Mouse (Mus musculus): Measurements from ENCODE around the gene Snx17. TPM values are rescaled to one million over a fixed set of nuclear protein-coding genes. Genes with fewer than 3 reads are reported as not detected.

Snx17 gene
- polyA plus RNA-seq (2012; rRNA removed), result 87.5 and 88.0 TPM in 2 replicates

GRCm38 (mm10) chr5:31192939-31193630, at the start of gene Snx17, which contains the start of gene Eif2b4:
Gene Snx17 (plus strand): TSS chr5:31193227.
Gene Eif2b4 (minus strand): TSS chr5:31193430.

GRCm38 (mm10) chr5:31154152-31154553, 38.9 kb upstream of the Snx17 start, which contains the start of gene Mpv17:
Gene Mpv17 (minus strand): TSS chr5:31154251.

GRCm38 (mm10) chr5:31179766-31180630, 13.0 kb upstream of the Snx17 start, which contains the start of the genes Gm29609 and Gtf3c2:
Gene Gm29609 (minus strand): TSS chr5:31179911.
Gene Gtf3c2 (minus strand): TSS chr5:31180144.

GRCm38 (mm10) chr5:31201742-31202590, 8.9 kb downstream of the Snx17 start, which contains the start of gene Zfp513:
Gene Zfp513 (minus strand): TSS chr5:31202303.

GRCm38 (mm10) chr5:31220448-31221303, 27.6 kb downstream of the Snx17 start, which contains the start of gene Ppm1g:
Gene Ppm1g (minus strand): TSS chr5:31220687.

GRCm38 (mm10) chr5:31240637-31241521, 47.9 kb downstream of the Snx17 start, which contains the start of the genes Nrbp1 and Gm9970:
Gene Nrbp1 (plus strand): TSS chr5:31240864.
Gene Gm9970 (minus strand): TSS chr5:31241232.

Other genes with a start within 250 kb of the Snx17 start
- 59.3 and 70.9 TPM in 2 replicates for gene Cgref1, start 247.6 kb upstream of the Snx17 start, polyA plus RNA-seq (2012; rRNA removed)
- gene Preb, start 232.9 kb upstream of the Snx17 start, polyA plus RNA-seq (2012; rRNA removed), result 156 and 160 TPM in 2 replicates
- gene Tcf23, start 224.6 kb upstream of the Snx17 start, polyA plus RNA-seq (2012; rRNA removed), result 0.01 TPM in 1 of 2 replicates, not detected in the other
- gene Atraid, start 144.9 kb upstream of the Snx17 start, polyA plus RNA-seq (2012; rRNA removed), result 162 and 172 TPM in 2 replicates
- 41.9 and 44.0 TPM in 2 replicates for gene Slc5a6, start 144.3 kb upstream of the Snx17 start, polyA plus RNA-seq (2012; rRNA removed)
- gene Cad, start 138.4 kb upstream of the Snx17 start, polyA plus RNA-seq (2012; rRNA removed), result 23.0 and 24.6 TPM in 2 replicates
- gene Dnajc5g, start 86.9 kb upstream of the Snx17 start, polyA plus RNA-seq (2012; rRNA removed), result not detected in 2 replicates
- 10.6 and 13.6 TPM in 2 replicates for gene Slc30a3, start 85.0 kb upstream of the Snx17 start, polyA plus RNA-seq (2012; rRNA removed)
- gene Trim54, start 76.5 kb upstream of the Snx17 start, polyA plus RNA-seq (2012; rRNA removed), result 1.2 TPM in 1 of 2 replicates, not detected in the other
- 0.19 and 0.21 TPM in 2 replicates for gene Ucn, start 54.4 kb upstream of the Snx17 start, polyA plus RNA-seq (2012; rRNA removed)
- 59.2 and 63.1 TPM in 2 replicates for gene Mpv17, start 39.0 kb upstream of the Snx17 start, polyA plus RNA-seq (2012; rRNA removed)
- gene Gm29609, start 13.3 kb upstream of the Snx17 start, polyA plus RNA-seq (2012; rRNA removed), result 2.8 and 3.7 TPM in 2 replicates
- gene Gtf3c2, start 13.1 kb upstream of the Snx17 start, polyA plus RNA-seq (2012; rRNA removed), result 81.6 and 84.5 TPM in 2 replicates
- 60.8 and 68.2 TPM in 2 replicates for gene Eif2b4, start 203 bp downstream of the Snx17 start, polyA plus RNA-seq (2012; rRNA removed)
- gene Zfp513, start 9.1 kb downstream of the Snx17 start, polyA plus RNA-seq (2012; rRNA removed), result 53.9 and 56.3 TPM in 2 replicates
- 170 and 178 TPM in 2 replicates for gene Ppm1g, start 27.5 kb downstream of the Snx17 start, polyA plus RNA-seq (2012; rRNA removed)
- gene Nrbp1, start 47.6 kb downstream of the Snx17 start, polyA plus RNA-seq (2012; rRNA removed), result 150 and 152 TPM in 2 replicates
- gene Gm9970, start 48.0 kb downstream of the Snx17 start, polyA plus RNA-seq (2012; rRNA removed), result 0.16 TPM in 1 of 2 replicates, not detected in the other
- gene Krtcap3, start 58.5 kb downstream of the Snx17 start, polyA plus RNA-seq (2012; rRNA removed), result 3.8 and 4.6 TPM in 2 replicates
- gene Ift172, start 97.9 kb downstream of the Snx17 start, polyA plus RNA-seq (2012; rRNA removed), result 50.2 and 54.6 TPM in 2 replicates
- gene Fndc4, start 102.9 kb downstream of the Snx17 start, polyA plus RNA-seq (2012; rRNA removed), result 190 and 201 TPM in 2 replicates
- gene Gckr, start 104.2 kb downstream of the Snx17 start, polyA plus RNA-seq (2012; rRNA removed), result 0.75 and 0.87 TPM in 2 replicates

All from central nervous system, embryonic 18 days (tissue).